Comparison of ENCODE assay signal across 21 mouse cellular contexts in the genomic region with DNA sequence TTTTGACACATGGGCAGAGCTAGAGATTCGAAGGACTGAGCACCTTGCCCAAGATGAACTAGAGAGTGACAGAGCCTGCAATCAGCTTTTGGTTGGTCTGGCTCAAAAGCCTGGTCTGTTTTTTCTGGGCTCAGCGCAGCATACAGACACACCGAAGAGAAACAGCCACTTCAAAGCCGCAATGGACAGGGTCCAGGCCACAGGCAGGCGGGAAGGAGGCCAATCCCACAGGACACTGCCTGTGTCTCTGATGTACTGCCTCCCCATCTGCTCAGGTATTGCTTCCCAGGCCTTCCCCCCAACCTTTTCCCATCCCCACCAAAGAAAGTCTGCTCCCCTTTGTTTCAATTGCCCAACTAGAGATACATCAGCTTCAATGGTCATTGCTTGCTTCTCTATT.
DNase-seq lines count a peak whose midpoint lies in the region; ATAC-seq and TF ChIP-seq lines count a peak whose summit lies in the region.
"Had no signal": no experiment of that assay in that cellular context is flagged by ENCODE, and none has a peak within 500 bp of the region (broad histone marks: within the 10 kb centered on the region; RNA-seq: fewer than 3 reads in every experiment).

No protein-coding gene starts in this region.

- no peak for ATAC-seq in midbrain, embryonic 12.5 days (ENCODE audit: low FRiP score, low read depth)
- ATAC-seq in midbrain, postnatal 0 days (ENCODE audit: low FRiP score) = no peak
- ATAC-seq in megakaryocyte-erythroid progenitor cell, adult 5-6 weeks (replicated peaks; ENCODE audit: low FRiP score, low TSS enrichment, poor library complexity, severe bottlenecking) = no peak
- ATAC-seq: forebrain, postnatal 0 days; intestine, postnatal 0 days; lung, postnatal 0 days had no signal

- 0 out of 2 replicates have a peak overlapping the region, but pooled peaks have one; percentile 30 for H3K27ac ChIP-seq in midbrain, embryonic 12.5 days (replicated peaks)
- no peak overlapping the region for H3K27ac ChIP-seq in midbrain, postnatal 0 days (ENCODE audit: low read depth, low read length)
- H3K27ac ChIP-seq: hindbrain, embryonic 10.5 days; stomach, embryonic 15.5 days had no signal

- H3K4me3 ChIP-seq in midbrain, embryonic 12.5 days = no peak overlapping the region
- H3K4me3 ChIP-seq in midbrain, postnatal 0 days (ENCODE audit: low read depth, low read length) = no peak overlapping the region
- H3K4me3 ChIP-seq: hindbrain, embryonic 10.5 days; stomach, embryonic 15.5 days had no signal

- H3K9me3 ChIP-seq in midbrain, embryonic 12.5 days = no peaks in the 10 kb centered on the region
- no peaks in the 10 kb centered on the region for H3K9me3 ChIP-seq in midbrain, postnatal 0 days (ENCODE audit: low read length)
- H3K9me3 ChIP-seq: hindbrain, embryonic 10.5 days; stomach, embryonic 15.5 days had no signal

- peaks cover 26% of the 10 kb centered on the region for H3K36me3 ChIP-seq in midbrain, embryonic 12.5 days
- 0 out of 2 replicates have a peak, but pooled peaks cover 2% of the 10 kb centered on the region for H3K36me3 ChIP-seq in midbrain, postnatal 0 days (ENCODE audit: insufficient read depth, low read length)
- H3K36me3 ChIP-seq: G1E; stomach, embryonic 15.5 days had no signal

- DNase-seq in adrenal gland, postnatal 25 days = peak; percentile 15
- DNase-seq in adrenal gland, postnatal 4 days (ENCODE audit: low spot score in 2 of 2) = no peak
- no peak for DNase-seq in midbrain, postnatal 0 days (ENCODE audit: low spot score)
- DNase-seq in cerebellum, adult 11 months = peak; percentile 92
- peak; percentile 91 to 94 for DNase-seq in cerebellum, postnatal 10 days
- no peak for DNase-seq in retina, embryonic 14.5 days (ENCODE audit: low spot score)
- DNase-seq: embryo, embryonic 11 days; forebrain, postnatal 0 days; gastrocnemius, postnatal 36 days; kidney, postnatal 10 days; liver; right cerebral cortex, postnatal 14 days; thymus, adult 18-20 months; thymus, postnatal 4 days had no signal

- H3K4me1 ChIP-seq in midbrain, embryonic 12.5 days = peaks cover 8% of the 10 kb centered on the region; the same call in 1 of the 2 replicates
- no peaks in the 10 kb centered on the region for H3K4me1 ChIP-seq in midbrain, postnatal 0 days (ENCODE audit: insufficient read depth, low read length)
- H3K4me1 ChIP-seq: stomach, embryonic 15.5 days had no signal

- H3K27me3 ChIP-seq in midbrain, embryonic 12.5 days = no peaks in the 10 kb centered on the region
- H3K27me3 ChIP-seq in midbrain, postnatal 0 days (ENCODE audit: insufficient read depth, low read length) = no peaks in the 10 kb centered on the region
- H3K27me3 ChIP-seq: stomach, embryonic 15.5 days had no signal

- no peak overlapping the region for H3K4me2 ChIP-seq in midbrain, embryonic 12.5 days (replicated peaks)
- no peak overlapping the region for H3K4me2 ChIP-seq in midbrain, postnatal 0 days (ENCODE audit: low read depth, low read length, poor library complexity, severe bottlenecking)
- H3K4me2 ChIP-seq: stomach, embryonic 15.5 days had no signal

- H3K9ac ChIP-seq in midbrain, embryonic 12.5 days (replicated peaks) = no peak overlapping the region
- no peak overlapping the region for H3K9ac ChIP-seq in midbrain, postnatal 0 days (replicated peaks; ENCODE audit: low read length, poor library complexity, severe bottlenecking)
- H3K9ac ChIP-seq: forebrain, postnatal 0 days; stomach, embryonic 15.5 days had no signal

- no peak for TF ChIP-seq CTCF in midbrain, postnatal 0 days (IDR thresholded peaks at IDR 0.05)

- 91% methylated on average over 5 of the region's 5 CpGs for WGBS in midbrain, embryonic 12.5 days
- 74% methylated on average over 5 of the region's 5 CpGs for WGBS in midbrain, postnatal 0 days

Comparison
In these comparisons a context has a peak if more than half of its experiments do, and no peak if none do; other contexts are left out.
1. DNase-seq: peak in adrenal gland, postnatal 25 days (single experiment), cerebellum, adult 11 months (single experiment) and cerebellum, postnatal 10 days (2 of 2); none in adrenal gland, postnatal 4 days (0 of 2), midbrain, postnatal 0 days (single experiment) and retina, embryonic 14.5 days (single experiment).